9 mouse cellular contexts compared by ENCODE assay signal in genomic region chr8:121125311-121125876, GRCm38 (mm10). TPM values are rescaled to one million over a fixed set of nuclear protein-coding genes. Genes with fewer than 3 reads are reported as not detected.
DNase-seq lines count a peak whose midpoint lies in the region; ATAC-seq and TF ChIP-seq lines count a peak whose summit lies in the region.
"Had no signal": no experiment of that assay in that cellular context is flagged by ENCODE, and none has a peak within 500 bp of the region (broad histone marks: within the 10 kb centered on the region; RNA-seq: fewer than 3 reads in every experiment).

No protein-coding gene starts in this region.

- no peak for TF ChIP-seq EP300 in liver, postnatal 0 days (IDR thresholded peaks at IDR 0.05; ENCODE audit: low read depth)

- no peaks in the 10 kb centered on the region for H3K9me3 ChIP-seq in embryonic facial prominence, embryonic 11.5 days (replicated peaks; ENCODE audit: control insufficient read depth, low read length)
- no peaks in the 10 kb centered on the region for H3K9me3 ChIP-seq in liver, postnatal 0 days (ENCODE audit: low read length)
- no peaks in the 10 kb centered on the region for H3K9me3 ChIP-seq in neural tube, embryonic 14.5 days (ENCODE audit: control insufficient read depth, low read length)

- 0 out of 2 replicates have a peak overlapping the region, but pooled peaks have one; percentile 28 for H3K27ac ChIP-seq in embryonic facial prominence, embryonic 11.5 days (replicated peaks; ENCODE audit: low read depth, low read length)
- no peak overlapping the region for H3K27ac ChIP-seq in liver, postnatal 0 days (ENCODE audit: low read depth)
- H3K27ac ChIP-seq in neural tube, embryonic 14.5 days (ENCODE audit: low read depth, low read length), result no peak overlapping the region

- H3K4me1 ChIP-seq in embryonic facial prominence, embryonic 11.5 days (ENCODE audit: control insufficient read depth, insufficient read depth, low read length), result peaks cover 15% of the 10 kb centered on the region
- H3K4me1 ChIP-seq in liver, postnatal 0 days (ENCODE audit: insufficient read depth), result peaks cover 8% of the 10 kb centered on the region; the same call in 1 of the 2 replicates
- H3K4me1 ChIP-seq in neural tube, embryonic 14.5 days (ENCODE audit: control insufficient read depth, insufficient read depth, low read length), result no peaks in the 10 kb centered on the region; the same call in 1 of the 2 replicates

- peak; percentile 43 for TF ChIP-seq CTCF in liver, postnatal 0 days (IDR thresholded peaks at IDR 0.05; ENCODE audit: low read depth)

- no peak for ATAC-seq in CD4-positive, CD25-positive, alpha-beta regulatory T cell, adult 4 months
- ATAC-seq in embryonic facial prominence, embryonic 11.5 days (replicated peaks; ENCODE audit: insufficient number of reproducible peaks, low FRiP score, low TSS enrichment, low read depth), result peak; percentile 76; the same call in 1 of the 2 replicates
- ATAC-seq in liver, postnatal 0 days, result 0 out of 2 replicates have a peak, but pooled peaks have one; percentile 29
- ATAC-seq in neural tube, embryonic 14.5 days (ENCODE audit: low read depth), result peak; percentile 71; the same call in 1 of the 2 replicates

- H3K4me3 ChIP-seq in embryonic facial prominence, embryonic 11.5 days (ENCODE audit: low read depth, low read length), result peak overlapping the region; percentile 25
- H3K4me3 ChIP-seq in liver, postnatal 0 days (ENCODE audit: low read depth, low read length), result peak overlapping the region; percentile 22; the same call in 1 of the 2 replicates
- no peak overlapping the region for H3K4me3 ChIP-seq in neural tube, embryonic 14.5 days (ENCODE audit: low read depth, low read length)

- 1% methylated on average over 35 of the region's 36 CpGs for WGBS in embryonic facial prominence, embryonic 11.5 days
- under 1% methylated on average over 36 of the region's 36 CpGs for WGBS in liver, postnatal 0 days (ENCODE audit: insufficient replicate concordance)
- WGBS in neural tube, embryonic 14.5 days, result under 1% methylated on average over 36 of the region's 36 CpGs

- H3K27me3 ChIP-seq in embryonic facial prominence, embryonic 11.5 days (ENCODE audit: control insufficient read depth, insufficient read depth, low read length), result peaks cover 84% of the 10 kb centered on the region
- H3K27me3 ChIP-seq in liver, postnatal 0 days (ENCODE audit: insufficient read depth, low read length), result peaks cover 100% of the 10 kb centered on the region
- H3K27me3 ChIP-seq in neural tube, embryonic 14.5 days (ENCODE audit: control insufficient read depth, insufficient read depth, low read length), result peaks cover 63% of the 10 kb centered on the region

- H3K9ac ChIP-seq in embryonic facial prominence, embryonic 11.5 days (replicated peaks; ENCODE audit: low read length), result no peak overlapping the region
- no peak overlapping the region for H3K9ac ChIP-seq in liver, postnatal 0 days (replicated peaks)
- H3K9ac ChIP-seq in neural tube, embryonic 14.5 days (replicated peaks; ENCODE audit: low read depth, low read length), result no peak overlapping the region

- H3K4me2 ChIP-seq in embryonic facial prominence, embryonic 11.5 days (ENCODE audit: low read depth, low read length), result peak overlapping the region; percentile 47
- peak overlapping the region; percentile 48 for H3K4me2 ChIP-seq in liver, postnatal 0 days (ENCODE audit: low read depth, low read length)
- H3K4me2 ChIP-seq in neural tube, embryonic 14.5 days (ENCODE audit: low read depth, low read length), result peak overlapping the region; percentile 26; the same call in 1 of the 2 replicates

- H3K36me3 ChIP-seq in embryonic facial prominence, embryonic 11.5 days (replicated peaks; ENCODE audit: control insufficient read depth, insufficient read depth, low read depth, low read length), result no peaks in the 10 kb centered on the region
- H3K36me3 ChIP-seq in liver, postnatal 0 days (replicated peaks; ENCODE audit: insufficient read depth, low read length), result no peaks in the 10 kb centered on the region
- H3K36me3 ChIP-seq in neural tube, embryonic 14.5 days (ENCODE audit: control insufficient read depth, insufficient read depth, low read length), result no peaks in the 10 kb centered on the region

- DNase-seq in CD4-positive, CD25-positive, alpha-beta regulatory T cell, adult 2 months (ENCODE audit: low read depth, low spot score), result peak; percentile 28
- peak; percentile 93 for DNase-seq in embryonic facial prominence, embryonic 11.5 days (ENCODE audit: low spot score)
- DNase-seq in heart, adult 8-10 months (ENCODE audit: low spot score), result peak; percentile 85
- DNase-seq in kidney, adult 18-20 months, result peak; percentile 78
- peak; percentile 47 for DNase-seq in liver, postnatal 0 days
- peak; percentile 52 to 77 for DNase-seq in urinary bladder, postnatal 36 days (ENCODE audit: low spot score in 2 of 2)

RNA-seq across cellular contexts. Expression of gene Foxl1, which starts 2.3 kb away (rescaled TPM):
- not detected for polyA plus RNA-seq in CD4-positive, CD25-positive, alpha-beta regulatory T cell, adult 4 months (2017; shearing (Covaris generic))
- polyA plus RNA-seq in embryonic facial prominence, embryonic 11.5 days (2014; fragmentation: Nextera tagmentation; extraction: Ambion mirVana), result 4.4 and 4.7 TPM in 2 replicates
- total RNA-seq in heart, adult 8-10 months (2022), result under 1 TPM in 3 of 4 experiments, not detected in 1; 0.08 to 0.26 (median 0.09) TPM
- not detected in 2 replicates for polyA plus RNA-seq in liver, postnatal 0 days (2015; fragmentation: Nextera tagmentation; extraction: Ambion mirVana)
- polyA plus RNA-seq in neural tube, embryonic 14.5 days (2014; fragmentation: Nextera tagmentation; extraction: Ambion mirVana), result 0.09 TPM in 1 of 2 replicates, not detected in the other
- total RNA-seq: layer of hippocampus, postnatal 14 days had no signal

RNA-seq across cellular contexts. Expression of gene Foxc2, which starts 9.4 kb away (rescaled TPM):
- not detected for polyA plus RNA-seq in CD4-positive, CD25-positive, alpha-beta regulatory T cell, adult 4 months (2017; shearing (Covaris generic))
- polyA plus RNA-seq in embryonic facial prominence, embryonic 11.5 days (2014; fragmentation: Nextera tagmentation; extraction: Ambion mirVana), result 15.1 and 15.7 TPM in 2 replicates
- total RNA-seq in heart, adult 8-10 months (2022), result 1 to 10 TPM; 1.4 to 2.2 (median 1.6) TPM
- 0.04 and 0.05 TPM in 2 replicates for polyA plus RNA-seq in liver, postnatal 0 days (2015; fragmentation: Nextera tagmentation; extraction: Ambion mirVana)
- 0.16 and 3.3 TPM in 2 replicates for polyA plus RNA-seq in neural tube, embryonic 14.5 days (2014; fragmentation: Nextera tagmentation; extraction: Ambion mirVana)

RNA-seq across cellular contexts. Expression of gene Mthfsd, which starts 17.2 kb away (rescaled TPM):
- polyA plus RNA-seq in CD4-positive, CD25-positive, alpha-beta regulatory T cell, adult 4 months (2017; shearing (Covaris generic)), result 10 to 100 TPM; 19.7 to 36.8 TPM
- 50.0 and 52.5 TPM in 2 replicates for polyA plus RNA-seq in embryonic facial prominence, embryonic 11.5 days (2014; fragmentation: Nextera tagmentation; extraction: Ambion mirVana)
- 10 to 100 TPM; 15.3 to 17.1 (median 15.6) TPM for total RNA-seq in heart, adult 8-10 months (2022)
- 12.9 and 13.7 TPM in 2 replicates for polyA plus RNA-seq in liver, postnatal 0 days (2015; fragmentation: Nextera tagmentation; extraction: Ambion mirVana)
- polyA plus RNA-seq in neural tube, embryonic 14.5 days (2014; fragmentation: Nextera tagmentation; extraction: Ambion mirVana), result 43.3 and 53.4 TPM in 2 replicates

RNA-seq across cellular contexts. Expression of gene Foxf1, which starts 41.2 kb away (rescaled TPM):
- under 1 TPM in 1 of 2 experiments, not detected in 1; 0.22 TPM for polyA plus RNA-seq in CD4-positive, CD25-positive, alpha-beta regulatory T cell, adult 4 months (2017; shearing (Covaris generic))
- polyA plus RNA-seq in embryonic facial prominence, embryonic 11.5 days (2014; fragmentation: Nextera tagmentation; extraction: Ambion mirVana), result 19.6 and 24.5 TPM in 2 replicates
- total RNA-seq in heart, adult 8-10 months (2022), result under 1 TPM in 3 of 4 experiments, not detected in 1; 0.19 to 0.34 (median 0.33) TPM
- 2.7 and 3.1 TPM in 2 replicates for polyA plus RNA-seq in liver, postnatal 0 days (2015; fragmentation: Nextera tagmentation; extraction: Ambion mirVana)
- 0.16 and 1.3 TPM in 2 replicates for polyA plus RNA-seq in neural tube, embryonic 14.5 days (2014; fragmentation: Nextera tagmentation; extraction: Ambion mirVana)

Comparison
In these comparisons a context has a peak if more than half of its experiments do, and no peak if none do; other contexts are left out.
1. DNase-seq: peak in every context shown above with its lines; median percentile 93 in embryonic facial prominence, embryonic 11.5 days; 85 in heart, adult 8-10 months; 78 in kidney, adult 18-20 months; 64 in urinary bladder, postnatal 36 days; 47 in liver, postnatal 0 days; 28 in CD4-positive, CD25-positive, alpha-beta regulatory T cell, adult 2 months.